Mouse (Mus musculus) CD4-positive helper T cell, adult 2 months (primary cell): Measurements from ENCODE around the gene Epb41l2.
A peak's percentile ranks its signal among the peaks of the same experiment; 100 is the strongest.

ENCODE experiments used
- DNase-seq: peaks from one replicate; pipeline ENCODE4 v3.0.0-alpha.2; 2012; ENCODE audit warnings: low read depth, missing footprints, low spot score

Epb41l2 gene

GRCm38 (mm10) chr10:25359208-25359958 is at the start of gene Epb41l2:
Gene Epb41l2, plus strand, starts transcription at chr10:25359798.
- DNase-seq: peak; percentile 89

GRCm38 (mm10) chr10:25309996-25310395 is 49.6 kb upstream of the Epb41l2 start:
- no peak for DNase-seq

GRCm38 (mm10) chr10:25310736-25311135 is 48.9 kb upstream of the Epb41l2 start:
- DNase-seq: no peak

GRCm38 (mm10) chr10:25311554-25312212 is 47.9 kb upstream of the Epb41l2 start:
- no peak for DNase-seq

DNA sequence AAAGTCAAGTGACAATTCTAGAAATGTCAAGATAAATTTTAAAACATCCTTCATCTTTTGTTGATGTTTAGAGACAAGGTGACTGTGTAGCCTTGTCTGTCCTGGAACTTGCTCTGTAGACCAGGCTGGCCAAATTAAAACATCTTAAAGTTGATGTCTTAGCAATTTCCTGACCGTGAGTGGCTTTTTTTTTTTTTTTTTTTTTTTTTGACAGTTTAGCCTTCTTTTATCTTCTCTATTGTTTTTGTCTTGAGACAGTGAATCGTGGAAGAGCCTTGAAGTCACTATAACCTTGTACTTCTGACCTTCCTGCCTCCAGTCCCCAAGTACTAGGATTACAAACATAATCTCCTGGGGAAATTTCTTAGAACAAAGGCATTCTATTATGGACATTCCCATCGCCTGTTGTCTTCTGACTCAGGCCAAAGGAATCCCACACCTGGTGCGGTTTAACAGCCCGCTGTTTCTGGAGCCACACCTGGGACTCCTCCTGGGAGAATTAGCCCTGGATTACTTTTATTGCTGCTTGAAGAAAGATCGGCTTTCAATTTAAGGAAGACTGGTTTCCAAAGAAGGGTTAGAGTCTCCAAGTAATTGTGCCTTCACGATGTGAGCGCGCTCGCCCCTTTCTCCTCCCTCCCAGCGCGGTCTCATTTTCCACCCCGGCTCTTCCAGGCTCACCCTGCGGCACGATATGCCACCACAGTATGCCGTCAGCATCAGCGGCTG is 45.6 kb upstream of the Epb41l2 start:
- DNase-seq: no peak

DNA sequence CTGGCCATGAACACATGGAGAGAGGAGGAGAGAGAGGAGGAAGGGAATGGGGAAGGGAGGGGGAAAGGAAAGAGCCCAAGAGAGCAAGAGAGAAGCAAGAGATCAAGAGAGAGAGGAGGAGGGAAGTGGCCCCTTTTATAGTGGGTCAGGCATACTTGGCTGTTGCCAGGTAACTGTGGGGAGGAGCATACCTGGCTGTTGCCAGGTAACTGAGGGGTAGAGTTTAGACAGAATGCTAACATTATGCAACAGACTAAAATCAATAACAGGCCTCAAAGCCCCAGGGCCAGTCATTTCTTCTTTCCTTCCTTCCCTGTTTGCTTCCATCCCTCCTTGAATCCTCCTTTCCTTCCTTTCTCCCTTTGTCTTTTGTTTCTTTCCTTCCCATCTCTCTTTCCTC is 41.9 kb upstream of the Epb41l2 start:
- no peak for DNase-seq

- no peak for DNase-seq
Observed at GRCm38 (mm10) chr10:25318405-25318804, 41.2 kb upstream of the Epb41l2 start.

DNA sequence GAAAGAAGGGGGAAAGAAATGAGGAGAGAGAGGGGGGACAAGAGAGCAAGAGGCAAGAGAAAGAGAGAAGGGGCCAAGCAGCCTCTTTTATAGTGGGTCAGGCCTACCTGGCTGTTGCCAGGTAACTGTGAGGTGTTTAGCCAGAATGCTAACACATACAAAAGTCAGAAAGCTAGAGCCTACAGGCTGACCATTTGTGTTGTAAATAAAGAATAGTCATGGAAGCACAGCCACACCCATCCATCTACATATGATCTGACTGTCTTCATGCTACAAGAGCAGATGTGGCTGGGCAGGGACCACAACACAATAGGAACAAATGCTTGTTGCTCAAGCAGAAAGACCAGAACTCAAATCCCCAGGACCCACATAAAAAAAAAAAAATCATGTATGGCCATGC is 40.1 kb upstream of the Epb41l2 start:
- DNase-seq: no peak

- no peak for DNase-seq
Observed at GRCm38 (mm10) chr10:25321198-25321597, 38.4 kb upstream of the Epb41l2 start.

- no peak for DNase-seq
Observed at GRCm38 (mm10) chr10:25325690-25326089, 33.9 kb upstream of the Epb41l2 start.

DNA sequence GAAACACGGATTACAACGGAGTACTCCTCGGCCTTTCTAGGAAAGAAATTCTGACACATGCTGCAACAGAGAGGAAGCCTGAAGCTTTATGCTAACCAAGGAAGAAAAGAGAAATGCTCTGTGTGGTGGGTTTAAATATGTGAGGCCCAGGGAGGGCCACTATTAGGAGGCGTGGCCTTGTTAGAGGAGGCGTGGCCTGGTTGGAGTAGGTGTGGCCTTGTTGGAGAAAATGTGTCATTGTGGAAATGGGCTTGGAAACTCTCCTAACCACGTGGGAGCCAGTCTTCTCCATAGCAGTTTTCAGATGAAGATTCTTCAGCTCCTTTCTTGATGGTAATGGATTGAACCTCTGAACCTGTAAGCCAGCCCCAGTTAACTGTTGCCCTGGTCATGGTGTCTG is 32.1 kb upstream of the Epb41l2 start:
- DNase-seq: no peak

GRCm38 (mm10) chr10:25330094-25330493 is 29.5 kb upstream of the Epb41l2 start:
- no peak for DNase-seq

DNA sequence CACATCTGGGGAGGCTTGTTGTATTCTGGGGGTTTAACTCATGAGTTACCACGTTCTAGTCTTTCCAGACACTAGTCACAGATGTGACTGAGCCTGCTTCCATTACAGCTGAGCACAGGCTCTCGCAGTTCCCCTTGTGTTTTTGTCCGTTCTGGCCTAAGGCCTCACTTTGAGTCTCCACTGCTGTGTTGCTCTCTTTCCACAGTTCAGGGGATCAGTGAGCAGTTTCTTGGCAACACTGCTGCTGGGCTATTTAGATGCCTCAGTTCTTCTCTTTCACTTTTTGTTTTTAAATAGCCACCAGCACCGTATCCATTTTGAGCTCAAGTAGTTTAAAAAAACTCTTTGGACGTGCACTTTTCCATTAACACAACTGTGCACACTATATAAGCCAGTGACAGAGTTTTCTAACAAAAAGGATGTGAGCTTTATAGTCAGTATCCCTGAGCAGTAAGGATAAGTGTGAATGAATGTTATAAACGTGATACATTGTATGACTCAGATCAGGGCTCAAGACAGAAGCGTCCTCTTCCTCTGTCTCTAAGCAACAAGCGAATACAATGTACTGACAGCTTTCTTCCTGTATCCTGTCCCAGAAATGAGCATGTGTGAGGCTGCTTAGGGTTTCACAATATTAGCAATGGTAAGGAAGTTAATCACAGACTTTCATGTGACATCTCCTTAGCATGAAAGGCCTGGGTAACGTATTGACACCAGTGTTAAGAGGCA is 28.1 kb upstream of the Epb41l2 start:
- DNase-seq: no peak

DNA sequence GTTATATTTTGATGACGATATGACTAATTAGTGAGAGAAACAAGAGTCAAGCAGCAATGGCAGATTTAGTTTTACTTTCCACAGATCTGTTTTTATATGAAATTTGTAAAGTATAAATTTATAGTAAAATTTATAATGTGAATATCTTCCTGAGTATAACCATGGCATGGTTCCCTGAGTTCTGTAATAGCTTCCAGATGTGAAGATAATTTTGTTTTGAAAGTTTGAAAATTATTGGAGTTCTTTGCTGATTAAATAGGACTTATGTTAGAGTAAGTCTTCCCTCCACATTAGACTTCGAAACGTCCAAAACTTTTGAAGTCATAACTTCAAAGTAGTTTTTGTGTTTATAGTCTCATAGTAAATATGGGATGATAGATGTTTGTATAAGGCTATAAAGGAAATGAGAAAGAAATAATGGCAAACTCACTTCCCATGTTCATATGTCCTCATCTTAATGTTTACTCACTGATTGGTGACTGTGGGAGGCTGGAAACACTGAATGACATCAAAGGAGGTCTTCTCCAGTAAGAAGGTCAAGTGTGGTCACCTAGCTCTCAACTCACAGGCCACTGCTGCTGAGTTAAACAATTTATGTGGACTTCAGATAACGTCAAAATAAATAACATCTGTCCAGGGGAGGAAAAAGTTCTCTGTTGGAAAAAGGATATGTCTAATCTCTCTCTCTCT is 26.1 kb upstream of the Epb41l2 start:
- no peak for DNase-seq

DNA sequence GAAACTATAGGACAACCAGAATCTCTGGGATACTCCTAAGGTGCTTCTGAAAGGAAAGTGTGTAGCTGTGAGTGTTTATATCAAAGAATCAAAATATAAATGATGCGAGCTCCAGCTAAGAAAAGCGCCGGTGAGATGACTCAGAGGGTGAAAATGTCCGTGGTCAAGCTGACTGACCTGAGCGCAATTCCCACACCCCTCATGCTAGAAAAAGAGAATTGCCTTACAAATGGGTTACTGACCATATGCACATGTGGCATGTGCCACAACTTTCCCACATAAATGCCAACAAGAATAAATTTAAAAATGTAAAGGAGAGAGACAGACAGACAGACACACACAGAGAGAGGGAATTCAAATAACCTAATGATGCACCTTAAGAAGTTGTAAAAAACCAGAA is 18.9 kb upstream of the Epb41l2 start:
- DNase-seq: no peak

DNA sequence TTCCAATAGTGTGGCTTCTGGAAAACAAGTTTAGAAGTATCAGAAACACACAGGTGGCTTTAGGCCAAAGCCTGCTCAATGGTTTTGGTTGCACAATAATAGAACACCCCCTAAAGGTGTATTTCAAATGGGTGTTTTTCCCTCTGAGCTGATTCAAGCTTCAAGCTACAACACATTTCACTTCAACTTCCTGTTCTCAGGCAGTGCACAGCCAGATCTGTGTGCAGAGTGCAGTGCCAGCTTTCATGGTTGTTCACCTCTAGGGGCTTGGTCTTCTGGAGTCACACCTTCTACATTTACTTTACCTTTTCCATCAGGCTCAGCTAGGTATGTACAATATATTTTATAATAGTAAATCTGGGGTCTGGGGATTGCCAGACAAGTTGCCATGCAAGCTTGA is 16.8 kb upstream of the Epb41l2 start:
- DNase-seq: no peak

DNA sequence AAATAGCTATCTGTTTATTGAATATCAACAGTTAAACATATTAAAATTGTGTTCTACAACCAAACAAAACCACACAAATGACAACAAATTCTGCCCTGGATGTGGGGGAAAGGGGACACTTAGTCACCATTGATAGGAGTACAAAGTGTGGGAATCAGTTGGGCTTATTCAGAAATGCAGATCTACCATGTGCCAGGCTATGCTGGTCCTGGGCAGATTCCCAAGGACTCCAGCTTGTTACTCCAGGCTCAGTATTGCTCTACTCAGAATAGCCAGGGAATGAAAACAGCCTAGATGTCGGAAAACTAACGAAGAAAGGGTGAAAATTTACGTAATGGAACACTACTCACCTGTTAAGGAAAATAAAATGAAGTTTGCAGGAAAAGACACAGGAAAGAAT is 5.7 kb upstream of the Epb41l2 start:
- DNase-seq: no peak

DNA sequence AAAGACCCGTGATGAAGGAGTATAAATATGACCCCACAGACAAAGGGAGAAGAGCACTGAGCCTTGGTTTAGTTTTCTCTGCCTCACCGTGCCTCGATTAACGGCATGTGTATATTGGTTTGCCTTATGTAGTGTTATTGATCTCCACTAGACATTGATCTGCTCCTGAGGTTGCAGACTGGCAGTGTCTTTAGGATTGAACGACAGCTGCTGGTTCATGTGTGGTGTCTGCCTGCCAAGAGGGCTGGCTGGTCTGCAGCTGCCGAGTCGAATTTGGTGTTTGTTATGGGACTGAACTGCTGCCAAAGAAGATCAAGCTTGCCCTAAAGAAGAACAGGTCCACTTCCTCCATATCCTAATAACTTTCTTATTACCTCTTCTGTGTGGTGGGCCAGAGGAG is 5.2 kb upstream of the Epb41l2 start:
- DNase-seq: no peak

DNA sequence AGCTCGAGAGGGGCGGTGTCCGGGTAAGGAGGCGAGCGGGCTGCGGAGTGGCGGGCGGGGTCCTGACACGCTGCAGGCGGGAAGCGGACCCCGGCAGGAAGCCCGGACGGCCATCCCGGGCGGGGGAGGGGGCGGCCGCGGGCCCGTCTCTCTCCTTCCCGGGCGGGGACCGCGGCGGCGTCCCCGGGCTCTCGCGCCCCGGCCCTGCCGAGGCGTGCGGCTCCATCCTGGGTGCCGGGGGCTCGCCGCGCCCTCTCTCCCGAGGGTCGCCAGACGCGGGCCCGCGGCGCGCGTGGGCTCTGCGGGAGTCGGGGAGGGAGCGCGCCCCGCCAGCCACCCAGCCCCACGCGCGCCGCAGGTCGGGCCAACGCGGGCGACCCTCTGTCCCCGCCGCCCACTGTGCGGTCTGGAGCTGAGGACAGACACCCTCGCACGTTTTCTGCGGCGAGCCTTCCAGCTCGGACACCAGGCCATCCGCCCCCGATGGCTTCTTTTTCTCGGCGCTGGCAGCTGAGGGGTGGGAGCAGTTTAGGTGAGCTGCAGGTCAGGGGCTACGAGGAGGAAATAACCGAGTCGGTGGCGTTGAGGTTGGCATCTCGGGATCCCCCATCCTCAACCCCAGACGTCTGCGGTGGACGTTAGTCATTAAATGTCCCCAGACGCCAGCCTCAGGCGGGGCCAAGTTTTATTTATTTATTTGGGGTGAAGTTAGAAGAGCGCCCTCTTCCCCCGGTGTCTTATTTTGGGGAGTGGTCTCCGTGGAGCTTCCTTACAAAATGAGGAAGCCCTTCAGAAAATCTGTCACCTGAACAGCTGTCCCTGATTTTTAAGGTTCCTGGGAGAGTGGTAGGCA is 587 bp downstream of the Epb41l2 start:
- DNase-seq: peak; percentile 69

GRCm38 (mm10) chr10:25362235-25362634 is 2.6 kb downstream of the Epb41l2 start:
- DNase-seq: no peak
